Mouse (Mus musculus) liver, postnatal 0 days (tissue): ENCODE measurements at regions not wholly inside any gene's neighbourhood (a gene's known extent, or its start where the extent isn't known, plus 50 kb on each side); places are given as distances from the start of the nearest gene placed in this dataset.

Source experiments
- ATAC-seq: fragments of 200-750 bp; cut with Nextera tagmentation; 2 replicates; pipeline ENCODE4 v1.8.0; 2017; ENCODE audit warnings: mild to moderate bottlenecking, moderate library complexity
- DNase-seq: peaks from one replicate; pipeline ENCODE4 v3.0.0-alpha.2; 2016
- H3K27ac ChIP-seq: fragments of 300-500 bp; sonication (generic); 2 replicates; pipeline ENCODE4 v1.5.1; 2014; ENCODE audit warnings: antibody characterized with exemption, moderate library complexity, mild to moderate bottlenecking, low read depth
- H3K27me3 ChIP-seq: fragments of 300-500 bp; sonication (generic); 2 replicates; pipeline ENCODE4 v1.6.1; 2014; ENCODE audit warnings: low read length, control low read depth, mixed read lengths; ENCODE audit not compliant: insufficient read depth
- H3K36me3 ChIP-seq: fragments of 300-500 bp; sonication (generic); replicated peaks from 2 replicates; pipeline ENCODE4 v1.6.1; 2014; ENCODE audit warnings: mild to moderate bottlenecking, control low read depth, low read length, moderate library complexity, mixed read lengths; ENCODE audit not compliant: insufficient read depth
- H3K4me1 ChIP-seq: fragments of 300-500 bp; sonication (generic); 2 replicates; pipeline ENCODE4 v1.6.1; 2014; ENCODE audit warnings: antibody characterized with exemption, mild to moderate bottlenecking, control low read depth; ENCODE audit not compliant: insufficient read depth
- H3K4me2 ChIP-seq: fragments of 300-500 bp; sonication (generic); 2 replicates; pipeline ENCODE4 v1.6.1; 2014; ENCODE audit warnings: low read depth, mild to moderate bottlenecking, low read length, moderate library complexity, mixed read lengths
- H3K4me3 ChIP-seq: fragments of 300-500 bp; sonication (generic); 2 replicates; pipeline ENCODE4 v1.5.1; 2014; ENCODE audit warnings: low read depth, low read length
- H3K9ac ChIP-seq: fragments of 300-500 bp; sonication (generic); replicated peaks from 2 replicates; pipeline ENCODE4 v1.6.1; 2014; ENCODE audit warnings: mild to moderate bottlenecking, moderate library complexity
- H3K9me3 ChIP-seq: fragments of 300-500 bp; sonication (generic); 2 replicates; pipeline ENCODE4 v1.6.1; 2016; ENCODE audit warnings: mild to moderate bottlenecking, control low read depth, low read length, mixed read lengths
- CTCF ChIP-seq: sonication (generic); IDR thresholded peaks from 2 replicates; pipeline ENCODE4 v1.5.1; 2016; ENCODE audit warnings: antibody characterized with exemption, low read depth
- EP300 ChIP-seq: IDR thresholded peaks from 2 replicates; pipeline ENCODE4 v1.6.1; 2016; ENCODE audit warnings: antibody characterized with exemption, low read depth, mild to moderate bottlenecking
- WGBS: fragments of 180-500 bp; shearing (Covaris S2); extraction: QIAGEN DNeasy Blood & Tissue Kit; methylation state at CpG from one replicate; pipeline ENCODE4 v1.1.7; 2014; ENCODE audit not compliant: insufficient replicate concordance; 5-methylcytosine and 5-hydroxymethylcytosine counted together

GRCm38 (mm10) chr6:16550445-16550844 lies 347.8 kb downstream of the Tfec start:
- TF ChIP-seq CTCF (peak; percentile 34; the same call in 1 of the 2 replicates), EP300 (no peak)
- no peak overlapping the region for H3K4me2 ChIP-seq
- no peak overlapping the region for H3K27ac ChIP-seq
- WGBS = 79% methylated on average over 9 of the region's 9 CpGs
- DNase-seq (no peak), ATAC-seq (no peak)
- no peaks in the 10 kb centered on the region for H3K36me3 ChIP-seq
- no peak overlapping the region for H3K9ac ChIP-seq
- H3K4me1 ChIP-seq = no peaks in the 10 kb centered on the region
- no peaks in the 10 kb centered on the region for H3K9me3 ChIP-seq
- H3K27me3 ChIP-seq = no peaks in the 10 kb centered on the region
- no peak overlapping the region for H3K4me3 ChIP-seq

- Histone ChIP-seq H3K9ac (no peak overlapping the region), H3K4me2 (no peak overlapping the region), H3K9me3 (no peaks in the 10 kb centered on the region), H3K27me3 (no peaks in the 10 kb centered on the region), H3K4me1 (no peaks in the 10 kb centered on the region), H3K27ac (no peak overlapping the region), H3K36me3 (no peaks in the 10 kb centered on the region), H3K4me3 (no peak overlapping the region)
- 64% methylated on average over 1 of the region's 1 CpGs for WGBS
- ATAC-seq = no peak
- TF ChIP-seq CTCF (no peak), EP300 (no peak)
- DNase-seq = no peak
These were observed 384.2 kb downstream of the Tfec start for GRCm38 (mm10) chr6:16514054-16514453.

GRCm38 (mm10) chr6:16513541-16513940 lies 384.7 kb downstream of the Tfec start:
- Histone ChIP-seq H3K27ac (no peak overlapping the region), H3K27me3 (no peaks in the 10 kb centered on the region), H3K36me3 (no peaks in the 10 kb centered on the region), H3K4me1 (no peaks in the 10 kb centered on the region), H3K9me3 (no peaks in the 10 kb centered on the region), H3K4me3 (no peak overlapping the region), H3K9ac (no peak overlapping the region), H3K4me2 (no peak overlapping the region)
- TF ChIP-seq CTCF (no peak), EP300 (no peak)
- ATAC-seq (no peak), DNase-seq (no peak)

- DNase-seq = no peak
- H3K9me3 ChIP-seq = no peaks in the 10 kb centered on the region
- no peak overlapping the region for H3K9ac ChIP-seq
- no peak for ATAC-seq
- TF ChIP-seq CTCF (no peak), EP300 (no peak)
- H3K4me2 ChIP-seq = no peak overlapping the region
- no peaks in the 10 kb centered on the region for H3K4me1 ChIP-seq
- WGBS = 68% methylated on average over 4 of the region's 4 CpGs
- H3K27ac ChIP-seq = no peak overlapping the region
- no peaks in the 10 kb centered on the region for H3K27me3 ChIP-seq
- H3K36me3 ChIP-seq = no peaks in the 10 kb centered on the region
- no peak overlapping the region for H3K4me3 ChIP-seq
These were observed 394.4 kb downstream of the Tfec start for GRCm38 (mm10) chr6:16503836-16504235.

- no peaks in the 10 kb centered on the region for H3K9me3 ChIP-seq
- no peak overlapping the region for H3K27ac ChIP-seq
- DNase-seq = no peak
- H3K4me3 ChIP-seq = no peak overlapping the region
- no peak for TF ChIP-seq CTCF
- no peaks in the 10 kb centered on the region for H3K27me3 ChIP-seq
- no peaks in the 10 kb centered on the region for H3K4me1 ChIP-seq
- ATAC-seq = no peak
- H3K36me3 ChIP-seq = no peaks in the 10 kb centered on the region
- H3K4me2 ChIP-seq = no peak overlapping the region
- 63% methylated on average over 8 of the region's 8 CpGs for WGBS
- no peak overlapping the region for H3K9ac ChIP-seq
These were observed 411.1 kb downstream of the Tfec start for GRCm38 (mm10) chr6:16487015-16487630.

- no peak for TF ChIP-seq CTCF
- TF ChIP-seq EP300 = no peak
- H3K9me3 ChIP-seq = no peaks in the 10 kb centered on the region
- no peaks in the 10 kb centered on the region for H3K36me3 ChIP-seq
- ATAC-seq (no peak), DNase-seq (no peak)
- H3K4me1 ChIP-seq = no peaks in the 10 kb centered on the region
- WGBS = 79% methylated on average over 5 of the region's 5 CpGs
- H3K4me3 ChIP-seq = no peak overlapping the region
- H3K27ac ChIP-seq = no peak overlapping the region
- no peak overlapping the region for H3K4me2 ChIP-seq
- H3K9ac ChIP-seq = no peak overlapping the region
- no peaks in the 10 kb centered on the region for H3K27me3 ChIP-seq
These were observed 414.9 kb downstream of the Tfec start for GRCm38 (mm10) chr6:16483295-16483694.
